Mouse (Mus musculus) testis, adult 2 months (tissue): ENCODE data around the gene Nlk. TPM values are rescaled to one million over a fixed set of nuclear protein-coding genes. Genes with fewer than 3 reads are reported as not detected.
"Not testable (repeated sequence)": the region's sequence is repeated elsewhere in the genome, so short reads cannot be mapped to it uniquely, and the experiment has no call there.

Experiments used
- H3K27ac ChIP-seq: fragments of 200-500 bp; 2 replicates; pipeline ENCODE4 v1.5.1; 2012; ENCODE audit warnings: low read depth, low read length; ENCODE audit not compliant: control insufficient read depth, insufficient read depth
- H3K27me3 ChIP-seq: fragments of 200-500 bp; 2 replicates; pipeline ENCODE4 v1.6.1; 2012; ENCODE audit warnings: mild to moderate bottlenecking, low read length, moderate library complexity; ENCODE audit not compliant: control insufficient read depth, insufficient read depth
- H3K36me3 ChIP-seq: fragments of 200-500 bp; 2 replicates; pipeline ENCODE4 v1.6.1; 2012; ENCODE audit warnings: mild to moderate bottlenecking, low read length; ENCODE audit not compliant: control insufficient read depth, insufficient read depth
- H3K4me1 ChIP-seq: fragments of 200-500 bp; 2 replicates; pipeline ENCODE4 v1.6.1; 2012; ENCODE audit warnings: low read length; ENCODE audit not compliant: control insufficient read depth, insufficient read depth
- H3K4me3 ChIP-seq: fragments of 200-500 bp; 2 replicates; pipeline ENCODE4 v1.5.1; 2012; ENCODE audit warnings: low read depth, mild to moderate bottlenecking, low read length, moderate library complexity, mixed read lengths; ENCODE audit not compliant: control insufficient read depth
- CTCF ChIP-seq: fragments of 200-500 bp; IDR thresholded peaks from 2 replicates; pipeline ENCODE4 v1.5.1; 2012; ENCODE audit warnings: low read depth, mild to moderate bottlenecking, inconsistent platforms, low read length, moderate library complexity; ENCODE audit not compliant: control insufficient read depth, insufficient read depth, insufficient replicate concordance
- POLR2A ChIP-seq: fragments of 200-500 bp; IDR thresholded peaks from 2 replicates; pipeline ENCODE4 v1.6.1; 2012; ENCODE audit warnings: low read depth, mild to moderate bottlenecking, inconsistent platforms, low read length, moderate library complexity; ENCODE audit not compliant: control insufficient read depth
- polyA plus RNA-seq: library from polyadenylated mRNA; depleted of rRNA; stranded (reverse); fragments of >200 nt; gene quantifications from 2 replicates; pipeline ENCODE4 v1.2.3, GENCODE M21; 2012

The Nlk gene
- polyA plus RNA-seq, 1 experiment, result 12.0 TPM

DNA sequence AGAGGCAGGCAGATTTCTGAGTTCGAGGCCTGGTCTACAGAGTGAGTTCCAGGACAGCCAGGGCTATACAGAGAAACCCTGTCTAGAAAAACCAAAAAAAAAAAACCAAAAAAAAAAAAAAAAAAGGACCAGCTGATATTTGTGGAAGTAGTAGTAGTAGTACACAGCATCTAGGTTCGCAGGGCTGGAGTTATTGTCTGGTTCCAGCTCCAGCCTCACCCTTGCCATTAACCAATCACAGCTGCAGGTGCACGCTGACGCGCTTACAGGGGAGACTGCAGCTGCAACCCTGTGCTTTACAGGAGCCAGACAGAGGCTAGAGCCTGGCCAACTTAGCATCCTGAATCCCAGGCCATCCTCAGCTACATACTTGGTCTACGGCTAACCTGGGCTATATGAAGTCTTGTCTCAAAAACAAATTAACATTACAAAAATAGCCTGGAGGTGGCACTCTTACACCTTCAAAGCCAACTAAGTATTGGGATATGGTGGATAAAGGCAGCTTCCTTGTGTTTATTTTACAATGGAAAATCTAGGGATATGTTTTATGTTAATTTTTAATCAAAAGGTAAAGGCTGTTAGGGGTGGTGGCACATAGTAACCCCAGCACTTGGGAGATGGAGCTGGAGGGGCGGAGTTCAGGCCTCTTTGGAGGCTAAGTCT lies 152.6 kb downstream of the Nlk start:
- Histone ChIP-seq H3K4me3 (no peak overlapping the region), H3K27me3 (no peaks in the 10 kb centered on the region), H3K27ac (no peak overlapping the region), H3K4me1 (0 out of 2 replicates have a peak, but pooled peaks cover 2% of the 10 kb centered on the region), H3K36me3 (peaks cover 3% of the 10 kb centered on the region)
- no peak for TF ChIP-seq POLR2A
- TF ChIP-seq CTCF, result no peak

DNA sequence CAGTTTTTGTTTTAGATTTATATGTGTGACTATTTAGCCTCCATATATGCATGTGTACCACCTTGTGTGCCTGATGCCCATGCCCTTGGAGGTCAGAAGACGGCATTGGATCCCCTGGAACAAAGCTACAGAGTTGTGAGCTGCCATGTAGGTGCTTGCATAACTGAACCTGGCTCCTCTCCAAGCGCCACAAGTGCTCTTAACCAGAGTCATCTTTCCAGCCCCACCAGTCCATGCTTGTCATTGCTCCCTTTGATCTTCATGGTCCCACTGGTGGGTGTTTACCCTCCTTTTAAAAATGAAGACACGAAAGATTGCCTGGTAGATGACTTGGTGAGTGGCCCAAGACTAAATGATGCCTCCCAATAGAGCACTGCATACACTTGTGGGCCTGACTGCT lies 156.8 kb downstream of the Nlk start:
- TF ChIP-seq POLR2A (no peak), CTCF (no peak)
- Histone ChIP-seq H3K4me3 (no peak overlapping the region), H3K36me3 (peaks cover 5% of the 10 kb centered on the region), H3K27ac (no peak overlapping the region), H3K27me3 (no peaks in the 10 kb centered on the region), H3K4me1 (peaks cover 2% of the 10 kb centered on the region)

DNA sequence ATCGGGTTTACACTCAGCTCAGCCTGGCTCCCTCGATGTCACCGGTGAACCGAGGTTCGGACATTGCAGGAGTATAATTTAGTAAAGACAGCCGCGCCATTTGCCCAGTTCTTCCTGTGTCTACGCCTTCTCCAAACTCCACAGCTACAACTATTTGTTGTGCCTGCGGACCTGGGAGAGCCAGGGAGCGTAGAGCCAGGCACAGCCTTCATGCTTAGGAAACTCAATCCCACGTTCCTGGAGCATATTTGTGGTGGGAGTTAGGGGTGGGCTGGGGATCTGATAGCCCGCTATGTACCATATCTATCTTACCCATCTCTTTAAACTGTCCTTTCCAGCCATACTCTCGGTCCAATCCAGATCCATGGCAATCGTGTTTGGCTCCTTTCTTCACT lies 160.5 kb downstream of the Nlk start:
- peaks cover 2% of the 10 kb centered on the region for H3K4me1 ChIP-seq
- no peaks in the 10 kb centered on the region for H3K27me3 ChIP-seq
- no peak for TF ChIP-seq POLR2A
- TF ChIP-seq CTCF, result no peak
- peak overlapping the region; percentile 100 for H3K4me3 ChIP-seq
- H3K36me3 ChIP-seq, result peaks cover 4% of the 10 kb centered on the region
- peak overlapping the region; percentile 99 for H3K27ac ChIP-seq

DNA sequence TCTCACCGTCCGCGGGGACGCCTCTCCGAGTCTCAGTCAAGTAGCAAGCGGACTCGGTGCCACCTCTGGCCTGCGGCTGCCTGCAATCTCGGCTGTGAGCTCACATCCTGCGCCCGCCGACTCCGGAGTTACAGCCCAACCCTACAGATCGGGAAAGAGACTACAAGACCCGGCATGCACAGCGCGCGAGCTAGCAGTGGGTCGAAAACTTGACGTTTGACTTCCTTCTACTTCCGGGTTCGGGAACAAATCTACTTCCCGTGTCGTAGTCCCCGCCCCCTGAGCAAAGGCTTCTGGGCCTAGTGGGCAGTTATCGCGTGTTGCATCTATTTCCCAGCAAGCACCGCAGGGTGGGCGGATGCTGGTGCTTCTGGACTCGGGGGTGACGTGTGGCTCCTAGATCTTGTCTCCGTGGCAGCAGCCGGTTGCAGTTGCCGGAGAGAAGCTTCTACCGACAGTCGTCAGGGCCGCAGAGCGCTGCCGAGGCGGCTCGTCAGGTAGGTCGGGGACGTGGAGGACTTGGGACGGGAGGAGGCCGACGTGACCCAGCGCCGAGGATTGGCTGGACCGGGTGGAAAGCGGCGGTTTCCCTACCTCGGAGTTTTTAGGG lies 161.0 kb downstream of the Nlk start, which contains the start of the genes Tnfaip1 and Ift20:
Gene Tnfaip1 (minus strand): TSS at position 253 of the 610 bp plus-strand sequence.
Gene Ift20 (plus strand): TSS at position 282 of the 610 bp plus-strand sequence.
- peak; percentile 89 for TF ChIP-seq POLR2A
- TF ChIP-seq CTCF, result no peak
- peak within 1 kb of the TSS; percentile 100 for H3K4me3 ChIP-seq
- peak within 1 kb of the TSS; percentile 99 for H3K27ac ChIP-seq
- H3K36me3 ChIP-seq, result peaks cover 4% of the 10 kb centered on the region
- H3K27me3 ChIP-seq, result no peaks in the 10 kb centered on the region
- H3K4me1 ChIP-seq, result peaks cover 2% of the 10 kb centered on the region

DNA sequence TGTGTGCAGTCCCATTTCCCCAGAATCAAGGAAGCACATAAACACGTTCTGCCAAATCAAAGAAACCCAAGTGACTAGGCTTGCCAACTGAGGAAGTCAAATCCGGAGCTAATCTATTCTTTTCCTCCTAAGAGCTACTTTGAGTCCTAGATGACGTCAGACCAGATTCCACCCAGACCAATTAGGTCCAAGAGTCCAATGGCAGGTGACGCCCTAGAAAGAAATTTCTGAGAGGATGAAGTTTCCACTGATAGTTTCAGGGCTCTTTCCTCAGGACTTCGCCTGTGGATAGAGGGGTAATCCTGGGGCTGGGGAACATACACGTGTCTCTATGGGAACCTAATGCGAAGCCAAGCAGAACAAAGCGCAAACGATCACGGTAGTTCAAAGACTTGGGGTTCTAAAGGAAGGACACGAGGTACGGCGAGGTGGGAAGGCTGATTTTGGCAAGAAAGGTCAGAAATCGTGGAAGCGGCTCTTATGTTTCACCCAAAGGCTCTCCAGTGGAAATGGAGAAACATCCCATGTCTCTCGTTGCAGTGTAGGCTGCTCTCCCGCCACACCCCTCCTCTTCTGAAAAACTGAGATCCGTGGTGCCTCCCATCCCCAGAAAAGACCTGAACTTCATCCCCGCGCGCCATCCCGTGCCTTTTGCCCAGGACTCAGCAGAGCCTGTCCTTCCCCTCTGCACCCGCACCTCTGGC lies 161.6 kb downstream of the Nlk start:
- TF ChIP-seq POLR2A (no peak), CTCF (no peak)
- peaks cover 2% of the 10 kb centered on the region for H3K4me1 ChIP-seq
- H3K27me3 ChIP-seq, result no peaks in the 10 kb centered on the region
- H3K4me3 ChIP-seq, result peak overlapping the region; percentile 100
- peak overlapping the region; percentile 55 for H3K27ac ChIP-seq
- H3K36me3 ChIP-seq, result peaks cover 3% of the 10 kb centered on the region

DNA sequence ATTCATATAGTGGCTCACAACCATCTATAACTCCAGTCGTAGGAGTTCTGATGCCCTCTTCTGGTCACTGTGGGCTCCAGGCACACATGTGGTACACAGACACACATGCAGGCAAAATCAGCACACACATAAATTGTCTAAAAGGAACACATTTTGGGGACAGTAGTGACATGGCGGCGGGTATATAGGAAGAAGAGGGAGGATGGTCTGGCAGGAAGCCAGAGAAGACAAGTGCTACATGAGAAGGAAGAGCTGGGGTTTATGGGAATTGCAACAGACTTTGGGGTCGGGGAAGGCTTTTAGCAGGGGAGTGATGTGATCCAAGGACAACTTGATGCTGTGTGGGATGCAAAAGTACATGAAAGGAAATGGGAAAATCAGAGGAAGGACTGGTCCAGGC lies 162.7 kb downstream of the Nlk start:
- Histone ChIP-seq H3K4me3 (no peak overlapping the region), H3K36me3 (peaks cover 2% of the 10 kb centered on the region; the same call in 1 of the 2 replicates), H3K27ac (no peak overlapping the region)

DNA sequence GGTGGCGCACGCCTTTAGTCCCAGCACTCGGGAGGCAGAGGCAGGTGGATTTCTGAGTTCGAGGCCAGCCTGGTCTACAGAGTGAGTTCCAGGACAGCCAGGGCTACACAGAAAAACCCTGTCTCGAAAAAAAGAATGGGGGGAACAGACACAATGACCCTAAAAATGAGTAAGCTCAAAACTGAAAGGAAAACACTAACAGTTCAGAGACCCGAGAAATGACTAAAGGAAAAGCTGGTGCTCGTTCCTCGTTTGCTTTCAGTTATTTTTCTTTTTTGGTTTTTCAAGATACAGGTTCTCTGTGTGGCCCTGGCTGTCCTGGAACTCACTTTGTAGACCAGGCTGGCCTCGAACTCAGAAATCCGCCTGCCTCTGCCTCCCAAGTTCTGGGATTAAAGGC lies 165.7 kb downstream of the Nlk start:
- H3K4me3 ChIP-seq, H3K27me3 ChIP-seq, H3K36me3 ChIP-seq, H3K4me1 ChIP-seq, H3K27ac ChIP-seq: not testable (repeated sequence)

More for the DNA sequence above, 162.7 kb downstream of the Nlk start:
- TF ChIP-seq POLR2A (no peak), CTCF (no peak)
- no peaks in the 10 kb centered on the region for H3K27me3 ChIP-seq
- peaks cover 2% of the 10 kb centered on the region for H3K4me1 ChIP-seq

DNA sequence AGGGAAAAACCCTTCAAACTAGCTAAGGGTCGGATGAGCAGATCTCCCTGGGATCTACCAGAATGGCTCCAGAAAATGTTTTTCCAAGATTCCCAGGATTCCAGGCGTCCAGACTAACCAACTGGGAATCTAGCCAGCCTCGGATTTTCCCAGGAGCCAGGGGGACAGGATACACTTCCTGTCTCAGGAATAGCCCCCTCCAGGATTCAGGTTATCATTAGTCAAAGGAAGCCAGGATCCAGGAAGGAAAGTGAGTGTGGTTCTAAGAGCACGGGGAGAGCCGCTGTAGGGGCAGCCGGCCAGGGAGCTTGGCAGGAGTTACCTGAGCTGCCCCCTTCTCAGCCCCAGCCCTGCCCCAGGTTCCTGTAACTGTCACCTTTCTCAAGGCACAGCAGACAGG lies 166.1 kb downstream of the Nlk start:
- H3K27ac ChIP-seq, result no peak overlapping the region

More for the DNA sequence above, 166.1 kb downstream of the Nlk start:
- no peaks in the 10 kb centered on the region for H3K4me1 ChIP-seq
- H3K36me3 ChIP-seq, result no peaks in the 10 kb centered on the region
- H3K27me3 ChIP-seq, result no peaks in the 10 kb centered on the region
- TF ChIP-seq POLR2A (no peak), CTCF (no peak)
- no peak overlapping the region for H3K4me3 ChIP-seq
